In the genomic region with DNA sequence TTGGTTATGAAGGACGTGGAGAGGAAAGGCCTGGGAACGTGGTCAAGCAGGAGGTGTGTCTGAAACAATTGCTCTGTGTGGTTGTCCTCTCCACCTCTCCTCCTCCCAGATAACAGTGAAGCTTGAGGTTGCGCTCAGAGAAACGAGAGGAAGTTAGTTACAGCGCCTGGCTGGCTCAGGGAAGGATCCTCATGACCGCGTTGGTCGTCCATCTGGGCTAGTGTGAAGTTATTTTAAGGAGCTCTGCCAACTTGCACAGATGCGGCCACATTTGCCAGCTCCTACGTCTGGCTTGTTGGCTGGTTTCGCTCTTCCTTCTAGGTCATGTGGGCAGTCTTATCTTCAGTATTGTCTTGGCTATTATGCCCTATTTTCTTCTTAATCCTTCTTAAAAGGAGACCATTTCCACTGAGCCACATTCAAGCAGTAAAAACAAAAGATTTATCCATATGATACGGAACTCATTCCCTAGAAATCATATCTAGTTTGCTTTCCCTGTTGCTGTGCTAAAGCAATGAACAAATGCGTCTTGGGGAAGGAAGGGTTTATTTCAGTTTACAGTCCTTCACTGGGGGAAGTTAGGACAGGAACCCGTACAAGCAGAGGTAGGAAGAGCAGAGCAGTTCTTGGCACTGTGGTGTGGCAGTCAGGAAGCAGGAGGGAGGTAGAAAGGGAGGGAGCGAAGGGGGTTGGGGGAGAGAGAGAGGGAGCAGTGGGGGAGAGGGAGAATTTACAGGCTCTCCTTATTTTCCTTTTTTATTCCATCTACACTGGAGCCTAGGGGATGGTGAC, we compare ENCODE assay signal across 9 mouse cellular contexts. TPM values are rescaled to one million over a fixed set of nuclear protein-coding genes. Genes with fewer than 3 reads are reported as not detected.
A peak's percentile ranks its signal among the peaks of the same experiment; 100 is the strongest.
DNase-seq lines count a peak whose midpoint lies in the region; ATAC-seq lines count a peak whose summit lies in the region.
"Had no signal": no experiment of that assay in that cellular context is flagged by ENCODE, and none has a peak within 500 bp of the region (broad histone marks: within the 10 kb centered on the region; RNA-seq: fewer than 3 reads in every experiment).

No protein-coding gene starts in this region.

- peak; percentile 4 for DNase-seq in neural tube, embryonic 10.5 days (ENCODE audit: extremely low spot score, low spot score)
- peak; percentile 24 to 31 for DNase-seq in frontal cortex, postnatal 10 days (ENCODE audit: low spot score in 2 of 2)
- peak; percentile 27 to 42 for DNase-seq in kidney, postnatal 36 days
- DNase-seq in right cerebral cortex, postnatal 14 days: peak; percentile 57
- DNase-seq in spleen, postnatal 36 days (ENCODE audit: low spot score in 2 of 2): no peak
- no peak for DNase-seq in spleen, postnatal 10 days (ENCODE audit: low spot score in 2 of 2)
- no peak for DNase-seq in spleen, adult 12 weeks (ENCODE audit: low spot score)

- H3K4me2 ChIP-seq in neural tube, embryonic 15.5 days: no peak overlapping the region
- H3K4me2 ChIP-seq: neural tube, embryonic 12.5 days had no signal

- 83% methylated on average over 15 of the region's 15 CpGs for WGBS in neural tube, embryonic 15.5 days

- no peaks in the 10 kb centered on the region for H3K36me3 ChIP-seq in neural tube, embryonic 15.5 days
- H3K36me3 ChIP-seq: neural tube, embryonic 12.5 days had no signal

- no peak overlapping the region for H3K9ac ChIP-seq in neural tube, embryonic 15.5 days (replicated peaks)
- H3K9ac ChIP-seq: neural tube, embryonic 12.5 days had no signal

- H3K4me1 ChIP-seq in neural tube, embryonic 15.5 days: peaks cover 5% of the 10 kb centered on the region; the same call in 1 of the 2 replicates
- H3K4me1 ChIP-seq: neural tube, embryonic 12.5 days had no signal

- no peak overlapping the region for H3K4me3 ChIP-seq in neural tube, embryonic 15.5 days (replicated peaks)
- H3K4me3 ChIP-seq: neural tube, embryonic 12.5 days had no signal

- H3K9me3 ChIP-seq in neural tube, embryonic 15.5 days (replicated peaks): no peaks in the 10 kb centered on the region
- H3K9me3 ChIP-seq: neural tube, embryonic 12.5 days had no signal

- no peak overlapping the region for H3K27ac ChIP-seq in neural tube, embryonic 15.5 days (replicated peaks)
- H3K27ac ChIP-seq: neural tube, embryonic 12.5 days had no signal

- no peak for ATAC-seq in neural tube, embryonic 15.5 days (ENCODE audit: low FRiP score)

- no peaks in the 10 kb centered on the region for H3K27me3 ChIP-seq in neural tube, embryonic 15.5 days (replicated peaks)
- H3K27me3 ChIP-seq: neural tube, embryonic 12.5 days had no signal

RNA-seq across cellular contexts. Expression of a gene that starts 30.6 kb away (rescaled TPM):
- polyA plus RNA-seq in neural tube, embryonic 15.5 days (2015; fragmentation: Nextera tagmentation; extraction: Ambion mirVana): 15.8 and 16.5 TPM in 2 replicates

Comparison
In these comparisons a context has a peak if more than half of its experiments do, and no peak if none do; other contexts are left out.
1. DNase-seq: peak in neural tube, embryonic 10.5 days (single experiment), frontal cortex, postnatal 10 days (2 of 2), kidney, postnatal 36 days (2 of 2) and right cerebral cortex, postnatal 14 days (single experiment); none in spleen, postnatal 36 days (0 of 2), spleen, postnatal 10 days (0 of 2) and spleen, adult 12 weeks (single experiment).